Mouse (Mus musculus) midbrain, embryonic 14.5 days (tissue): ENCODE measurements around the gene Trappc2l. TPM values are rescaled to one million over a fixed set of nuclear protein-coding genes. Genes with fewer than 3 reads are reported as not detected.

Experiments
- ATAC-seq: fragments of 200-750 bp; cut with Nextera tagmentation; 2 replicates; pipeline ENCODE4 v1.8.0; 2017; ENCODE audit warnings: moderate number of reproducible peaks, moderate library complexity; ENCODE audit not compliant: low FRiP score, low TSS enrichment
- DNase-seq: peaks from one replicate; pipeline ENCODE4 v3.0.0-alpha.2; 2015
- H3K27ac ChIP-seq: fragments of 300-500 bp; sonication (generic); replicated peaks from 2 replicates; pipeline ENCODE4 v1.5.1; 2014; ENCODE audit warnings: mild to moderate bottlenecking, low read depth, low read length, moderate library complexity
- H3K27me3 ChIP-seq: fragments of 300-500 bp; sonication (generic); 2 replicates; pipeline ENCODE4 v1.6.1; 2014; ENCODE audit warnings: low read length, control low read depth, mixed read lengths; ENCODE audit not compliant: control insufficient read depth, insufficient read depth
- H3K36me3 ChIP-seq: fragments of 300-500 bp; sonication (generic); 2 replicates; pipeline ENCODE4 v1.6.1; 2014; ENCODE audit warnings: low read length, control low read depth; ENCODE audit not compliant: control insufficient read depth, insufficient read depth
- H3K4me1 ChIP-seq: fragments of 300-500 bp; sonication (generic); 2 replicates; pipeline ENCODE4 v1.6.1; 2014; ENCODE audit warnings: mild to moderate bottlenecking, antibody characterized with exemption, low read length, control low read depth; ENCODE audit not compliant: control insufficient read depth, insufficient read depth
- H3K4me2 ChIP-seq: fragments of 300-500 bp; sonication (generic); 2 replicates; pipeline ENCODE4 v1.6.1; 2014; ENCODE audit warnings: mild to moderate bottlenecking, low read length, moderate library complexity
- H3K4me3 ChIP-seq: fragments of 300-500 bp; sonication (generic); replicated peaks from 2 replicates; pipeline ENCODE4 v1.5.1; 2014; ENCODE audit warnings: low read depth, low read length
- H3K9ac ChIP-seq: fragments of 300-500 bp; sonication (generic); replicated peaks from 2 replicates; pipeline ENCODE4 v1.6.1; 2014; ENCODE audit warnings: mild to moderate bottlenecking, low read length, moderate library complexity
- H3K9me3 ChIP-seq: fragments of 300-500 bp; sonication (generic); 2 replicates; pipeline ENCODE4 v1.6.1; 2016; ENCODE audit warnings: low read length, control low read depth, mixed read lengths; ENCODE audit not compliant: control insufficient read depth
- WGBS: fragments of 180-500 bp; shearing (Covaris S2); extraction: QIAGEN DNeasy Blood & Tissue Kit; methylation state at CpG from one replicate; pipeline ENCODE4 v1.1.7; 2014; 5-methylcytosine and 5-hydroxymethylcytosine counted together
- polyA plus RNA-seq: library from polyadenylated mRNA; unstranded; fragments of >200 nt; fragmentation: Nextera tagmentation; extraction: Ambion mirVana; gene quantifications from 2 replicates; pipeline ENCODE4 v1.2.1, GENCODE M21; 2014

The Trappc2l gene
- polyA plus RNA-seq, 1 experiment from 2014 or later = 107 TPM

DNA sequence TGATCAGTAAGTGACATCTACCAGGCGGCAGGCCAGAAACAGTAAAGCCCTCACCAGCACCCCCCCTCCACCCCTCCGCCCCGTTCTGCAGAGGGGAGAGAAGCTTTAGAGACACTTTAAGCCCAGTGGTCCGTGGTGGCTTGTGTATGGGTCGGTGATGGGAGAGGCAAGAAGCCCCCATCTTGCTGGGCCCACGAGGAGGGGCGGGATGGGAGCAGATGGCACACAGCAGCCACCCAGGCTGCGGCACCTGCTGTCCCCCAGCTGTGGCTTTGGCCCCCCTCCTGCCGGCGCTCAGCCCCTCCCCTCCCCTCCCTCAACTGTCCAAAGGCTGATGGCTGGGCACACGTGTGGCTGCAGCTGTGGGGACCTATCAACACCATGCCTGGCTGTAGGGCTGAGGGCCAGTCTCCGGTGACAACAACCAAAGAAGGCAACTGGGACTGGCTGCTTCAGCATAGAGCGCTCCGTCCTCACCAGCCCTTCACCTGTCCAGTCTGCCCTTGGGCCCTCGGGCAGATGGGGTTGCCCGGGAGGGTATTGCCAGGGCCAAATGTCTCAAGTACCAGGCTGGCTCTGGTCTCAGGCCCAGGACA is 40.0 kb downstream of the Trappc2l start:
- no peak for ATAC-seq
- 56% methylated on average over 16 of the region's 16 CpGs for WGBS
- H3K36me3 ChIP-seq = peaks cover 35% of the 10 kb centered on the region
- no peaks in the 10 kb centered on the region for H3K9me3 ChIP-seq
- H3K27ac ChIP-seq = no peak overlapping the region
- H3K27me3 ChIP-seq = no peaks in the 10 kb centered on the region
- no peak overlapping the region for H3K4me3 ChIP-seq
- H3K9ac ChIP-seq = no peak overlapping the region; the same call in 1 of the 2 replicates
- 0 out of 2 replicates have a peak, but pooled peaks cover 6% of the 10 kb centered on the region for H3K4me1 ChIP-seq
- no peak for DNase-seq
- H3K4me2 ChIP-seq = no peak overlapping the region

DNA sequence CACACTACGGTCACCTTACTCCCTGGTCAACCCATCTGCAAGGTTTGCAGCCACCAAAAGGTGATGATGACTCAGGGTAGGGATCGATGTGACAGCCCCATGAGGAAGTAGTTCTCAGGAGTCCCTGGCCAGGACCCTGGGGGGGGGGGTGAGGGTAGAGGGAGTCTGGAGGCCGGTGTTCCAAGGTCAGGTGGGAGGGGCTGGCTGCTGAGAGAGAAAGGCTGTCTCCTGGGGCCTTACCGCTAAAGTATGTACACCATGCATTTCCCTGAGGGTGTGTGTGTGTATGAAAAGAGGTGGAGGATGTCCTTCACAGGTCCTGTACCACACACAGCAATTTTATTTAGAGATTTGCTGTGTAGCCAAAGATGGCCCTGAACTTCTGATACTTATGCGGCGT is 41.2 kb downstream of the Trappc2l start:
- no peak for ATAC-seq

DNA sequence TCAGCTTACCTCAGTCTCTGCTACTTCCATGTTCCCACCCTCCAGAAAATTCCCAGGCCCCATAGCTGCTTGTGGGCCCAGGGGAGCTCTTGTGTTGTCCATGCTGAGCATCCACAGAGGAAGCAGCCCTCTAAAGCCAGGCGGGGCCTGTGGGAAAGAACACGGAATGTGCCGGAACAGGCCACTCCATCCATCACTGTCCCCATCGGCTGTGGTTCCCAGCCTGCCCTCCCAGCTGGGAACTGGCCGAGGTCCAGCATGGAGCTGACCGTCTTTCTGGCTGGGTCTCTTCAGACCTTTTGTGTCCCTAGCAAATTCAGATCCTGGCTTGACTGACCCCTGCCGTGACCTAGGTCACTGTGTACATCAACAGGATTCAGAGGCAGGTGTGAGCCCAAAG is 43.3 kb downstream of the Trappc2l start:
- Histone ChIP-seq H3K4me1 (peaks cover 9% of the 10 kb centered on the region; the same call in 1 of the 2 replicates), H3K27me3 (no peaks in the 10 kb centered on the region), H3K4me2 (no peak overlapping the region), H3K9me3 (no peaks in the 10 kb centered on the region), H3K9ac (no peak overlapping the region), H3K36me3 (peaks cover 4% of the 10 kb centered on the region), H3K27ac (no peak overlapping the region), H3K4me3 (no peak overlapping the region)
- no peak for DNase-seq
- 79% methylated on average over 7 of the region's 7 CpGs for WGBS
- no peak for ATAC-seq

More for the DNA sequence above, 41.2 kb downstream of the Trappc2l start:
- H3K4me3 ChIP-seq = no peak overlapping the region
- no peak overlapping the region for H3K4me2 ChIP-seq
- no peak overlapping the region for H3K27ac ChIP-seq
- 79% methylated on average over 6 of the region's 6 CpGs for WGBS
- peaks cover 25% of the 10 kb centered on the region for H3K36me3 ChIP-seq
- no peaks in the 10 kb centered on the region for H3K27me3 ChIP-seq
- no peak for DNase-seq
- no peak overlapping the region for H3K9ac ChIP-seq
- peaks cover 9% of the 10 kb centered on the region; the same call in 1 of the 2 replicates for H3K4me1 ChIP-seq
- no peaks in the 10 kb centered on the region for H3K9me3 ChIP-seq

DNA sequence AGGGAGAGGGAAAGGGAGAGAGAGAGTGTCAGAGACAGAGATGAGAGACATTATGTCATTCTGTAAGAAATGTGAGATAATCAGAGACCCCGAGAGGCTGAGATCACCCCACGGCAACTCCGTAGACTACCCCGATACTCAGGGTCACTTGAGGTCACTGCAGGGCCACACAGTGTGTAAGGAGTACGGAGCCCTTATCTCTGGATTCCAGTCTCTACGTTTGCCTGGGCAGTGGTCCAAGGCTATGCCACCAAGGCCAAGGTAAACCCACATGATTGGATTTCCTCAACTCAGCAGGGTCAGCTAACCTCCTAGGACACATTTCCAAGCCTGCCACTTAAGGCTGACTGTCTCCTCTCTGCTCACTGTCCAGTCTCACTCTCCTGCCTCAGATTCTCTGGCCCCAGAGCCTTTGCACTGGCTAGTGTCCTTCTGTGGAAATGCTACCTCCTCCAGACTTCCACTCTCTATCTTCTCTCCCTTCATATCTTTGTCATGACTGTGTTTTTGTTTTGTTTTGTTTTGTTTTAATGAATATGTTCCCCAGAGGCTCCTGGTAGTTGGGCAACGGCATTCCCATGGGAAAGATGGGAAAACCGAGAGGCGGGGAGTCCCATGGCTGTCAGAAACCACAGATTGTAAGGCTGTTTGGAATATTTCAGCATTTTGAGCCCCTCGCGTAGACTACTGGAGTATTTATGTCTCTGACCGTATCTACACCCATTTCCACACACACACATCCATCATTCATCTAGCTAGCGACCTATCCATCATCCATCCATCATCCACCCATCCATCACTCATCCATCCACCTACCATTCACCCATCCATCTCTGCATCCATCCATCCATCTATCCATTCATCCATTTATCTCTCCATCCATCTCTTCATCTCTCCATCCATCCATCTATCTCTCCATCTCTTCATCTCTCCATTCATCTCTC is 44.9 kb downstream of the Trappc2l start:
- H3K4me1 ChIP-seq = peaks cover 16% of the 10 kb centered on the region; the same call in 1 of the 2 replicates
- no peak for ATAC-seq
- H3K9ac ChIP-seq = no peak overlapping the region

DNA sequence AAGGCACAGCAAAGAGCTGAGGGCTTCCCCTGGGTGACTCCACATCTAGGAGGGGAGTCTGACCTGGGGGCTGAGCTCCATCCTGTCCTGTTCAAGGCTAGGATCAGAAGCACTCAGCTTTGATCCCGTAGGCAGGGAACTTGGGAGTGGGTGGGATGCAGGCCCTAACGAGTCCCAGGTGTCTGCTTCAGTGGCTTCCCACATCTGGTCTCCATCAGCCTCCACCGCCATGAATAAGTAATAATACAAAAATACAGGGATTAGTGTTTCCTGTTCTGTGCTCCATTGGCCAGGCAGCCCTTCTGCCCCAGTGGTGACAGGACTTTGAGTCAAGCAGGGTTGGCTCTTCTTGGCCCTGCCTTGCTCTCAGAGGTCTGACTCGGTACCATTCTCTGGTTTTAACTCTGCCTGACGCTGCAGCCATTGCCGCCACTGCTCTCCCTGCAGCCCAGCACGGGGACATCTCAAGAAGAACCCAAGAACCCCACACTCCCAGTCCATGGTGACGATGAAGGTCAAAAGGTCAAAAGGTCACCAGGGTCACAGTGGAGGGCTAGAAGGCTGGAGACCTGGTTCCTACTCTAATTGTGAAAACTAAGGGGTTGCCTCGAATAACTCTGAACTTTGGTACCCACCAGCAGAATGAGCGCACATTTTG is 46.8 kb downstream of the Trappc2l start:
- ATAC-seq = no peak

More for the DNA sequence above, 44.9 kb downstream of the Trappc2l start:
- no peak overlapping the region for H3K27ac ChIP-seq
- H3K4me2 ChIP-seq = no peak overlapping the region
- no peak for DNase-seq
- H3K4me3 ChIP-seq = no peak overlapping the region
- H3K9me3 ChIP-seq = no peaks in the 10 kb centered on the region
- no peaks in the 10 kb centered on the region for H3K36me3 ChIP-seq
- 85% methylated on average over 13 of the region's 13 CpGs for WGBS
- no peaks in the 10 kb centered on the region for H3K27me3 ChIP-seq

DNA sequence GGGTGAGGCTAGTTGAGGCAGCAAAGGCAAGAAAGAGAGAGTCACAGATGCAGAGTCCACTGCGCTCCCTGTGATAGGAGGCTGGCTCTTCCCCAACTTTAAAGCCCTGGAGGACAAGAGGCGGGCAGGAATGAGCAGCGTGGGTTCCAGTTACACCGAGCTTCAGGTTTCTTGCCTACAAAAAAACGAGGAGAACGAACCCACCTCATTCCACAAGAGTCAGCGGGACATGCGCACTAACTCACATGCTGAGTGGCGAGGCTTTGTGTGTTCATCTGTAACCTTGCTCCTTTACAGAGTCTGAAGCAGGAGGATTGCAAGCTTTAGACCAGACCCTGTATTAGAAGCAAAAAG is 47.3 kb downstream of the Trappc2l start:
- ATAC-seq = no peak
- peaks cover 11% of the 10 kb centered on the region; the same call in 1 of the 2 replicates for H3K4me1 ChIP-seq
- WGBS = 83% methylated on average over 9 of the region's 9 CpGs

More for the DNA sequence above, 46.8 kb downstream of the Trappc2l start:
- WGBS = 67% methylated on average over 10 of the region's 10 CpGs
- no peak overlapping the region for H3K4me3 ChIP-seq
- no peak overlapping the region for H3K9ac ChIP-seq
- H3K27me3 ChIP-seq = no peaks in the 10 kb centered on the region
- no peaks in the 10 kb centered on the region for H3K36me3 ChIP-seq
- peaks cover 11% of the 10 kb centered on the region; the same call in 1 of the 2 replicates for H3K4me1 ChIP-seq
- H3K4me2 ChIP-seq = no peak overlapping the region
- no peak overlapping the region for H3K27ac ChIP-seq
- no peaks in the 10 kb centered on the region for H3K9me3 ChIP-seq
- no peak for DNase-seq

DNA sequence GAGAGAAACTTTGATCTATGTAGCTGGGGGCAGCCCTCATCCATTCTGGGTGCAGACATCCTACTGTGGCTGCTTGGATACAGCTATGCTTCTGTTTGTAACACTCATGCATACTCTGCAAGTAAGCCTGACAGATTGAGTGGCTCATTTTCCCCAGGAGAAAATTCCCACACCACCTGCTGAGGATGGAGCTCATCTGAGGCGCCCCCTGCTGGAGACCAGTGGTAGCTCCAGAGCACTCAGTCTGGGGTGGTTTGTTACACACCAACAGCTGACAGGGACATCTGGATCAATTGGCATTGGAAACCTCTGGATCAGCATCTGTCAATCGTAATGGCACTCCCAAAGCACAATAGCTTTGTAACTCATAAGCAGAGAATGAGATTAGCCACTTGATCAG is 48.6 kb downstream of the Trappc2l start:
- Histone ChIP-seq H3K36me3 (no peaks in the 10 kb centered on the region), H3K27me3 (no peaks in the 10 kb centered on the region), H3K4me1 (peaks cover 11% of the 10 kb centered on the region; the same call in 1 of the 2 replicates), H3K27ac (no peak overlapping the region), H3K9me3 (no peaks in the 10 kb centered on the region), H3K4me2 (no peak overlapping the region), H3K4me3 (no peak overlapping the region), H3K9ac (no peak overlapping the region)
- 71% methylated on average over 2 of the region's 2 CpGs for WGBS
- no peak for ATAC-seq
- no peak for DNase-seq

More for the DNA sequence above, 47.3 kb downstream of the Trappc2l start:
- H3K4me3 ChIP-seq = no peak overlapping the region
- no peaks in the 10 kb centered on the region for H3K27me3 ChIP-seq
- H3K36me3 ChIP-seq = no peaks in the 10 kb centered on the region
- H3K9me3 ChIP-seq = no peaks in the 10 kb centered on the region
- no peak overlapping the region for H3K4me2 ChIP-seq
- no peak overlapping the region for H3K27ac ChIP-seq
- DNase-seq = no peak
- H3K9ac ChIP-seq = no peak overlapping the region

DNA sequence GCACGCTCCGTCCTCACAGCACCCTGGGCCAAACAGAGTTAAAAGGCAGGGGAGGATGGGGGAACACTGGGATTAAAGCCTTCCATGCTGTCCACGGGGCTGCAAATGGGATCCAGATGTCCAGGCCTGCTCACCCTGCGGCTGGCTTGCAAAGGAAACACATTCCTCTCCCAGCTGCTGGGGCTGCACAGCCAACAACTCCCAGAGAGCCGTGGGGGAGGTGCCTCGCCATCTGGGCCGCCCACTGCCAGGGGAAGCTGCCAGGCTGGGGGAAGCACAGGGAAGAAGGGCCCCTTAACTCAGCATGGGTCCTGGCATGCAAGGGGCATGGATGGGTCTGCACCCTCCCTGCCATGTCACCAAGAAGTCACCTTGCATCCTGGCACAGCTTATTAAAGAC is 49.7 kb downstream of the Trappc2l start:
- H3K9me3 ChIP-seq = no peaks in the 10 kb centered on the region
- H3K27ac ChIP-seq = no peak overlapping the region
- DNase-seq (peak; percentile 29), ATAC-seq (no peak)
- WGBS = 37% methylated on average over 7 of the region's 7 CpGs
- no peaks in the 10 kb centered on the region for H3K27me3 ChIP-seq
- H3K36me3 ChIP-seq = no peaks in the 10 kb centered on the region
- peaks cover 22% of the 10 kb centered on the region for H3K4me1 ChIP-seq
- H3K4me2 ChIP-seq = no peak overlapping the region
- no peak overlapping the region; the same call in 1 of the 2 replicates for H3K9ac ChIP-seq
- H3K4me3 ChIP-seq = no peak overlapping the region
